Mouse (Mus musculus) retina, adult 2 months (tissue): Measurements from ENCODE around the gene Cntrl.

Experiments used
- DNase-seq: peaks from one replicate; pipeline ENCODE4 v3.0.0-alpha.2; 2012; ENCODE audit warnings: low read depth, low spot score

The Cntrl gene

GRCm38 (mm10) chr2:35109141-35109923 is at the start of gene Cntrl:
Gene Cntrl (plus strand): TSS chr2:35109492.
- DNase-seq, result peak; percentile 85

GRCm38 (mm10) chr2:35060256-35060655 is 49.0 kb upstream of the Cntrl start:
- no peak for DNase-seq

DNA sequence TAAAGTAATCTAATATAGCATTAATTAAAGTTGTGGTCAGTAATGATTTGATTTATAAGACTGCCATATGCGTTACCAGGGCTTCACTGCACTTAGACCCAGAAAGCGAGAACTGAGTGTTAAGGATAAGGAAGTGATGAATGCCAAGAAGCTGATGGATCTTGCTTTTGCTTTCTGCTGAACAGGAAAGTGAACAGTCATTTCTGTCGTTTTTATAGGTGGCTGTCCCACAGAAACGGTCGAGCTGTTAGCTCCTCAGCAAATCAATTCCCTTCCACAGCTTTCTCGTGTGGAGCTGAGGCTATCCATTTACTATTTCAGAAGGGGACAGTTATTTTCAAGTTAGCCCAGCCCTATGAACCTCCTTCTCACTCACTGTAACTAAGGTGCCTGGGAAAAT is 48.4 kb upstream of the Cntrl start:
- DNase-seq, result no peak

- no peak for DNase-seq
These were observed 48.0 kb upstream of the Cntrl start, which contains the start of gene Hc for GRCm38 (mm10) chr2:35061338-35061737. Gene Hc (minus strand): TSS chr2:35061438.

DNA sequence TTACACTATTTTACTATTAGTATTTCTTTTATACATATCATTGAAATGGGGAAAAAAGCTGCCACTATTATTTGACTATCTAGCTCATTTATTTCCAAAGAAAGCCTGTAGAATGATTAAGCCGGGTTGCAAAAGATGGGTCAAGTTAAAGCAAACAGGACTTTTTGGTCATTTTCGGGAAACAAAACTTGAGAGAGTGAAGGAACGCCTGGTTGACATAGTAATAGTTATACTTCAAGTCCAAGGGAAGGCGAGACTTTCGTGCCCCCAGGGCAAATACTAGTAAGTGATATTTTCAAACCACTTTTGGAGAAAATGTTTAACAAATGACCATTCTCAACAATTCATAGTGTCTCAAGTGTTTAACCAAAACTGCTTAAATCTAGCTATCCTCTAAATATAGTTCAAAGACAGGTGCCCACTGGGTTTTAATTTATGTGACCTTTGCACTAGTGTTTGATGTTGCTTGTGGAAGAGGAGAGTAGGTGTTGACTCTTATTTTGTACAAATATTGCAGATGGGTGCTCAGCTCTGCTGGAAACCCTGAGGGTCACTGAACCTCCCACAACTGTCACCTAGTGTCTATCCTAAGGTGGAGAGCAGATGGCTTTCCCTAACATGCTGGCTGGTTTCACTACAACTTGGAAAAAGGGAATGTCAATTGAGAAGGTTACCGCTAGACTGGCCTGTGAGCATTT is 45.8 kb upstream of the Cntrl start:
- DNase-seq, result no peak

DNA sequence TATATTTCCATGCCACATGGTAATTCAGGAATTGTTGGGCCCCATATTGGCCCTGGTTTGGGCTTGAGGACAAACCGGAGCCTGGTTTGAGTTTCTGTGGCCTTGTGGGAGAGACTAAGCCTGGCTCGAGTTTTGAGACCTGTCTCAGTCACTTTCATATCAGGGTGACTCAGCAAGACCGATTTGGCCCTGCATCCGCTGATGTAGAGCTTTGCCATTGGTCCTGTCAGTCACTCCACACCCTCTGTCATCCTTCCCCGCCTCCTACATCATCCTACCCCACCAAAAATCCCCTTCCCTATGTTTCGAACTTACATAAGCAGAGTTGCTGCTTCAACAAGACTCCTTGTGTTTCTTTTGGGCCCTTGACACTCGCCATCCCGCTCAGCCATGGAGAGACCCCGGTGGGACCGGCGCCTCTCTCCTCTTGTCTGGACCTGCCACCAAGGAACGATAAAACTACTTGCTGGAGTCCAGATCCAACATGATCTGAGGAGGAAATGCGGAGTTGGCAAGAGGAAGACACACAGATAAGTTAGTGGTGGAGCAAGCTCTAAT is 42.7 kb upstream of the Cntrl start:
- DNase-seq, result no peak

GRCm38 (mm10) chr2:35067117-35067516 is 42.2 kb upstream of the Cntrl start:
- DNase-seq, result no peak

GRCm38 (mm10) chr2:35069124-35069523 is 40.2 kb upstream of the Cntrl start:
- no peak for DNase-seq

GRCm38 (mm10) chr2:35070275-35070674 is 39.0 kb upstream of the Cntrl start:
- DNase-seq, result no peak

GRCm38 (mm10) chr2:35072547-35072946 is 36.7 kb upstream of the Cntrl start:
- no peak for DNase-seq

- DNase-seq, result no peak
These were observed 35.0 kb upstream of the Cntrl start for GRCm38 (mm10) chr2:35074328-35074727.

DNA sequence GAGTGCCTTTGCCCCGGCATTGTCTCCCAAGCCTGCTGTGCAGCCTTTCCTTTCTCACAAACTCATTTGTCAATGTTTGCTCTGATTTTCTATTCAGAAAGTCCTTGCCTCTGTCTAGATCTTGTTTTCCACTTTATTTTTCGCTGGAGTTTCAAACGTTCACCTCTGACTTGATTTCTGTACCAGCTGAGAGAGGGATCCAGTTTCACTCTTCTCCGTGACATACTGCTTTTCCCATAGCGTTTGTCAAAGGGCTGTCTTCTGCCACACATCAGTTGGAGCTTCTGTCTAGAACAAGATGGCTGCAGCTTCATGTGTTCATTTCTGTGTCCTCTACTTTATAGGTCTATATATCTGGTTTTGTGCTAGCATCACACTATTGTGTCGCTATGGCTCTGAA is 30.1 kb upstream of the Cntrl start:
- no peak for DNase-seq

DNA sequence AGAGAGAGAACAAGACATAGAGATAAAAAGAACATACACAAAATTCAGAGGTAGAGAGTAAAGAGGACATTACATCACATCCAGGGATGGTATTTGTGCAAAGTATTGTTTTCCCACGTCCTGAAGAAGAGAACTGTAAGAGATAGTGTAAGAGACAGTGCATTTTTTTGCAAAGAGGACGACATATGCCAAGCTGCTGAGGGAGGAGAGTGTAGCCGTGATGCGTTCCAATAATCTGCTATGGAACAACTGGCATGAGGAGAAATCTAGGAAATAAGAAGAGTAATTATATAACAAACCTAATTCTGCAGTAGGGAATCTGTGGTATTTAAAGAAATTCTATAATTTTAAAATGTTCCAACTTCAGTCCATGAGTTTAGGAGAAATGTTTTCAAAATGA is 21.9 kb upstream of the Cntrl start:
- no peak for DNase-seq

DNA sequence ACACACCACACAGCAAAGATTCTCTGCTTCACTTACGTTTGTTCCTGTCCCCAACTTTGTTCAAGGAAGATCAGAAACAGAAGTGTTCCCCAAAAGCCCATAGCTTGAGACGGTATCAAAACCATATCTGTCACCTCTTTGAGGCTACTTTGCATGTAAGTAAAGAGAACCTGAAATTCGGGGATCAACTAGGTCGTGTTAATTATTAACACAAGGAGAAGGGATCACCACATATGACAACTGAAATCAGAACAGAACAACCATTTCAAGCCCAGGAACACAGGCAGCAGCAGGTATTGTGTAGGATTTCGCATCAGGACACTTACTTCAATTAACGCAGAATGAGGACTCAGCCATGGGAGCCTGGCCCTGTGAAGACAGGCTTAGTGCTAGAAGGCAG is 8.8 kb upstream of the Cntrl start:
- DNase-seq, result no peak

GRCm38 (mm10) chr2:35101443-35101842 is 7.8 kb upstream of the Cntrl start, which contains the start of gene AI182371:
Gene AI182371 (minus strand): TSS chr2:35101543.
- no peak for DNase-seq

- no peak for DNase-seq
These were observed 6.5 kb upstream of the Cntrl start for GRCm38 (mm10) chr2:35102777-35103176.

DNA sequence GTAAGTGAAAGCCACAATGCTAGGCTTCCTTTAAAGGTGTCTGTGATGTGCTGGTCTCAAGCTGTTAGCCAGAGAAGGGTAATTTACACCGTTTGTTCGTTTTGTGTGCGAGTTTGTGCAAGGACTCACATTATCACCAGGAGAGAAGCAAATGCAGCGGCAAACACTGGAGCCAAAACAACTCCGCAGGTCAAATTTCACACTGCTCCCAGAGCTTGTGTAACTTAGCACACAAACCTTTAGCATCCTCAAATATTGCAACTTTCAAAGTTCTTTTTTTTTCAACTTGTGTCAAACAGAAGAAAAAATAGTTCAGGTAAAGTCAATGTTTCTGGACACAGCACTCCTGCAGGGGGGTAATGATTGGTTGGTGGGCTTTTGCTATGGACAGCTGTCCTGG is 5.7 kb upstream of the Cntrl start:
- DNase-seq, result no peak

GRCm38 (mm10) chr2:35104843-35105242 is 4.4 kb upstream of the Cntrl start:
- DNase-seq, result no peak

- DNase-seq, result no peak
These were observed 1.2 kb upstream of the Cntrl start for GRCm38 (mm10) chr2:35107984-35108635.

DNA sequence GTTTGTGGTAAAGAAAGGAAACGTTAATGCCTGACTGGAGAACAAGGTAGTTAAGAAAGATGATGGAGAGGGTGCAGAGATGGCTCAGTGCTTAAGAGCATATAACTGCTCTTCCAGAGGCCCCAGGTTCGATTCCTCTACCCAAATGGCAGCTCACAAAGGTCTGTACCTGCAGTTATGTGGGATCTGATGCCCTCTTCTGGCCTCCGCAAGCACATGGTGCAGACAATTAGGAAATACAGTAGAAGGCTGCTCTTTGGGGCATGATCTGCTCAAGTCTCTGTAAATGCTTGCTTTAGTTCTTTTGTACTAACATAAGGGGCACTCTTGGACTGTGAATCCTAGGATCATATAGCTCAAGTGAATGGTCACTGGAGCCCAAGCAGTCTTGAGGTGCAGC is 580 bp upstream of the Cntrl start:
- no peak for DNase-seq

GRCm38 (mm10) chr2:35109924-35110304 is 622 bp downstream of the Cntrl start:
- DNase-seq, result no peak

DNA sequence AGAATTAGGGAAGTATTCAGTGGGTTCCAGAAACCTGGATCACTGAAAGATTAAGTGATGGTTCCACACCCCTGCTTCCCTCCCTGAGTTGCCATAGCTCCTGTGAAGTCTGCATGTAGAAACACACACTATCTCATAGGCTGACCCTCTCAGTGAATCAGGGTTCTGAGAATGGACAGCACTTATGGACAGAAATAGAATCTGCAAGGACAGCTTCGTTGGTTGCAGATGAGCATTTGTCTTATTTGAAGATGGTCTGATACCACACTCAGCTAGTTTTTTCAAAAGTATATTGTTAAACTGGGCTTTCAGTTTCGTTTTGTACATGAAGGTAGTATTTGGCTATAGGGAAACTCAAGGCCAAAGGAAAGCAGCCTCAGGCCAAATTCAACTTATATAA is 1.2 kb downstream of the Cntrl start:
- no peak for DNase-seq
